8 mouse cellular contexts compared by ENCODE assay signal in the genomic region with DNA sequence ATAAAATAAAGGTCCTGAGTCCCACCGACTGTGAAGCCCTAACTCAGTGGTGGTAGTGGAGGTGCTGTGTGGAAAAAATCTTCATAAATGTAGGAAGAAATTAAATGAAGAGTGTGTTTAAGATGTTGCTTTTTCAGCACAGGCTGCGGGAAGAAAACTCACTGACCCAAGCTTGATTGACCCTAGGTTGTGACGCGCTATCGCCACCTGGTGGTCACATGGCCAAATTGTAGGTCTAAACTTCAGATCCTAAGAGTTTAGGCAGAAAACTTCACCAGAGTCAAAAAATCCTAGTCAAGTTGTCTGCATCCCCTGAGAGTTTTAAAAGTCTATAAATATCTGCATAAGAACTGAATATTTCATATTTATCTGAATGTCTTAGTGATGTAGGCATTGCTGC.
DNase-seq lines count a peak whose midpoint lies in the region; ATAC-seq lines count a peak whose summit lies in the region.

No protein-coding gene starts in this region.

- DNase-seq in forebrain, embryonic 14.5 days (ENCODE audit: low spot score): peak; percentile 48
- DNase-seq in midbrain, embryonic 11.5 days (ENCODE audit: low spot score, missing footprints): peak; percentile 97
- peak; percentile 51 for DNase-seq in brain, adult 2 months (ENCODE audit: low read depth, low spot score)
- peak; percentile 41 for DNase-seq in kidney, postnatal 10 days
- peak; percentile 59 for DNase-seq in neural tube, embryonic 11.5 days (ENCODE audit: low spot score)
- DNase-seq in spleen, postnatal 36 days (ENCODE audit: low spot score in 2 of 2): no peak

- no peaks in the 10 kb centered on the region for H3K9me3 ChIP-seq in forebrain, embryonic 14.5 days (replicated peaks; ENCODE audit: control insufficient read depth, low read length)
- H3K9me3 ChIP-seq in forebrain, embryonic 16.5 days (ENCODE audit: control insufficient read depth, low read length): no peaks in the 10 kb centered on the region
- H3K9me3 ChIP-seq in midbrain, embryonic 11.5 days (ENCODE audit: control insufficient read depth, low read length): no peaks in the 10 kb centered on the region; the same call in 1 of the 2 replicates
- H3K9me3 ChIP-seq in midbrain, embryonic 15.5 days: no peaks in the 10 kb centered on the region
- H3K9me3 ChIP-seq in neural tube, embryonic 11.5 days (ENCODE audit: control insufficient read depth, low read length): no peaks in the 10 kb centered on the region

- no peaks in the 10 kb centered on the region for H3K36me3 ChIP-seq in forebrain, embryonic 14.5 days (ENCODE audit: control insufficient read depth, insufficient read depth, low read length)
- no peaks in the 10 kb centered on the region for H3K36me3 ChIP-seq in forebrain, embryonic 16.5 days (ENCODE audit: control insufficient read depth, insufficient read depth)
- H3K36me3 ChIP-seq in midbrain, embryonic 11.5 days (ENCODE audit: control insufficient read depth, insufficient read depth, low read length): no peaks in the 10 kb centered on the region
- H3K36me3 ChIP-seq in midbrain, embryonic 15.5 days (replicated peaks): no peaks in the 10 kb centered on the region
- no peaks in the 10 kb centered on the region for H3K36me3 ChIP-seq in neural tube, embryonic 11.5 days (ENCODE audit: control insufficient read depth, insufficient read depth, low read length)

- no peaks in the 10 kb centered on the region for H3K27me3 ChIP-seq in forebrain, embryonic 14.5 days (replicated peaks; ENCODE audit: control insufficient read depth, insufficient read depth, low read length)
- no peaks in the 10 kb centered on the region for H3K27me3 ChIP-seq in forebrain, embryonic 16.5 days (replicated peaks; ENCODE audit: control insufficient read depth, insufficient read depth, low read length)
- H3K27me3 ChIP-seq in midbrain, embryonic 11.5 days (ENCODE audit: control insufficient read depth, insufficient read depth, low read length): no peaks in the 10 kb centered on the region
- no peaks in the 10 kb centered on the region for H3K27me3 ChIP-seq in midbrain, embryonic 15.5 days (replicated peaks)
- no peaks in the 10 kb centered on the region for H3K27me3 ChIP-seq in neural tube, embryonic 11.5 days (ENCODE audit: control insufficient read depth, insufficient read depth, low read length)

- H3K4me2 ChIP-seq in forebrain, embryonic 14.5 days (ENCODE audit: low read length): no peak overlapping the region
- no peak overlapping the region for H3K4me2 ChIP-seq in forebrain, embryonic 16.5 days (ENCODE audit: low read length)
- H3K4me2 ChIP-seq in midbrain, embryonic 11.5 days: no peak overlapping the region
- H3K4me2 ChIP-seq in midbrain, embryonic 15.5 days: no peak overlapping the region
- H3K4me2 ChIP-seq in neural tube, embryonic 11.5 days (ENCODE audit: low read depth): no peak overlapping the region

- no peak for ATAC-seq in forebrain, embryonic 14.5 days
- no peak for ATAC-seq in forebrain, embryonic 16.5 days
- ATAC-seq in midbrain, embryonic 11.5 days (ENCODE audit: low FRiP score): no peak
- no peak for ATAC-seq in midbrain, embryonic 15.5 days (replicated peaks)
- ATAC-seq in neural tube, embryonic 11.5 days (ENCODE audit: insufficient read depth, low FRiP score, low TSS enrichment): no peak

- no peak overlapping the region for H3K27ac ChIP-seq in forebrain, embryonic 14.5 days (ENCODE audit: low read depth, low read length)
- H3K27ac ChIP-seq in forebrain, embryonic 16.5 days (ENCODE audit: low read length): no peak overlapping the region
- H3K27ac ChIP-seq in midbrain, embryonic 11.5 days (ENCODE audit: low read depth, low read length): no peak overlapping the region
- H3K27ac ChIP-seq in midbrain, embryonic 15.5 days: no peak overlapping the region
- H3K27ac ChIP-seq in neural tube, embryonic 11.5 days (ENCODE audit: low read depth, low read length): no peak overlapping the region

- no peak overlapping the region for H3K4me3 ChIP-seq in forebrain, embryonic 14.5 days (ENCODE audit: low read depth, low read length)
- H3K4me3 ChIP-seq in forebrain, embryonic 16.5 days (replicated peaks; ENCODE audit: low read length): no peak overlapping the region
- H3K4me3 ChIP-seq in midbrain, embryonic 11.5 days (ENCODE audit: low read depth, low read length): no peak overlapping the region
- H3K4me3 ChIP-seq in midbrain, embryonic 15.5 days: no peak overlapping the region
- no peak overlapping the region for H3K4me3 ChIP-seq in neural tube, embryonic 11.5 days (ENCODE audit: low read depth, low read length)

- WGBS in forebrain, embryonic 14.5 days: 22% methylated on average over 5 of the region's 5 CpGs
- WGBS in forebrain, embryonic 16.5 days: 18% methylated on average over 5 of the region's 5 CpGs
- 16% methylated on average over 5 of the region's 5 CpGs for WGBS in midbrain, embryonic 11.5 days
- WGBS in midbrain, embryonic 15.5 days: 21% methylated on average over 5 of the region's 5 CpGs
- 15% methylated on average over 5 of the region's 5 CpGs for WGBS in neural tube, embryonic 11.5 days

- H3K4me1 ChIP-seq in forebrain, embryonic 14.5 days (ENCODE audit: control insufficient read depth, insufficient read depth, low read length): no peaks in the 10 kb centered on the region
- no peaks in the 10 kb centered on the region for H3K4me1 ChIP-seq in forebrain, embryonic 16.5 days (replicated peaks; ENCODE audit: control insufficient read depth, insufficient read depth, low read length)
- H3K4me1 ChIP-seq in midbrain, embryonic 11.5 days (ENCODE audit: control insufficient read depth, insufficient read depth, low read length): no peaks in the 10 kb centered on the region
- H3K4me1 ChIP-seq in midbrain, embryonic 15.5 days: no peaks in the 10 kb centered on the region
- no peaks in the 10 kb centered on the region for H3K4me1 ChIP-seq in neural tube, embryonic 11.5 days (ENCODE audit: control insufficient read depth, insufficient read depth, low read length)

- no peak overlapping the region for H3K9ac ChIP-seq in forebrain, embryonic 14.5 days (ENCODE audit: low read length)
- no peak overlapping the region for H3K9ac ChIP-seq in forebrain, embryonic 16.5 days (replicated peaks; ENCODE audit: low read depth, low read length)
- no peak overlapping the region for H3K9ac ChIP-seq in midbrain, embryonic 11.5 days (ENCODE audit: low read length)
- no peak overlapping the region for H3K9ac ChIP-seq in midbrain, embryonic 15.5 days
- no peak overlapping the region for H3K9ac ChIP-seq in neural tube, embryonic 11.5 days (ENCODE audit: low read length)

Comparison
In these comparisons a context has a peak if more than half of its experiments do, and no peak if none do; other contexts are left out.
1. DNase-seq: peak in forebrain, embryonic 14.5 days (single experiment), midbrain, embryonic 11.5 days (single experiment), brain, adult 2 months (single experiment), kidney, postnatal 10 days (single experiment) and neural tube, embryonic 11.5 days (single experiment); none in spleen, postnatal 36 days (0 of 2).